Mouse (Mus musculus): Measurements from ENCODE around the gene Adgrl4. TPM values are rescaled to one million over a fixed set of nuclear protein-coding genes. Genes with fewer than 3 reads are reported as not detected.

Gene Adgrl4
- 10.9 and 11.1 TPM in 2 replicates for polyA plus RNA-seq (2012; rRNA removed)

DNA sequence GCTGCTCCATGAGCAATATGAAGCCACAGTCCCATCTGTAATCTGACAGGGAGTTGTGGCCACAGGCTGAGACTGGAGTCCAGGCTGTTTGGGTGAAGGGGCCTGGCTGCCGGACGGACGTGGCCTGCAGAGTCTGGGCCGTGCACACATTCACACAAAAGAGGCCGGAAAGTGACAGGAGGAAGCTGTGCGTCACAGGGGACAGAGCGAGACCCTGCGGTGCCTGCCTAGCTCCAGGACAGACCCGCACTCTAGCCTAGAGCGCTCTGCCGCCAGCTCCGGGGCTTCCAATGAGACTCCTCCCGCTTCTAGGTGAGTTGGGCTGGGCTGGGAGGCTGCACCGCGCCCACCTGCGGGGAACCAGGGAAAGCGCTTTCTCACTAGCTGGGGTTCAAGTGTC is at the start of gene Adgrl4:
TSS of gene Adgrl4 (plus strand) at position 195 of the 400 bp plus-strand sequence.

